Mouse (Mus musculus): ENCODE measurements around the gene Tat. TPM values are rescaled to one million over a fixed set of nuclear protein-coding genes. Genes with fewer than 3 reads are reported as not detected.

The Tat gene
- 0.05 TPM in 1 of 2 replicates, not detected in the other for polyA plus RNA-seq (2012; rRNA removed)

DNA sequence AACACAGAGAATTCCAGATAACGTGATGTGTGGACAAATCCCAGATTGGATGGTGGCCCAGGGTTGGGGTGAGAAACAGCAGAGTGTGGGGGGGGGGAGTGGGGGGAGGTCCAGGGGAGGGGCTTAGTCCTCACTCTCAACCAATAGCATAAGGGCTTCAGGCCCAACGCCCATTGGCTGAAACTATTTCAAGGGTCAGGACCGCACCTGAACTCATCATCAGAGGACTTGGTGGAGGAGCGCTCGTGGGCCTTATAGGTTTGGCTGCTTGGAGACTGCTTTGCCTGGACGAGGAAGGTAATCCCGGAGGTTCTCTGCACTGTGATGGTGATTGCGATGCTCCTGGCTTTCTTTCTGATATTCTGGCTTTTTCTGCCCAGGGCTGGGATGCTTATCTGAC lies at the start of gene Tat:
Gene Tat (plus strand): TSS at position 214 of the 400 bp plus-strand sequence.
- Histone ChIP-seq H3K4me1 (ENCODE audit: control insufficient read depth, insufficient read depth, low read length) (no peaks in the 10 kb centered on the region), H3K27ac (ENCODE audit: control insufficient read depth, insufficient read depth, low read depth, low read length) (no peak within 1 kb of the TSS), H3K4me3 (ENCODE audit: control insufficient read depth, low read depth, low read length) (no peak within 1 kb of the TSS), H3K36me3 (ENCODE audit: control insufficient read depth, insufficient read depth, low read length) (no peaks in the 10 kb centered on the region), H3K27me3 (ENCODE audit: control insufficient read depth, insufficient read depth, low read length) (no peaks in the 10 kb centered on the region)
- TF ChIP-seq CTCF (IDR thresholded peaks at IDR 0.05; ENCODE audit: control insufficient read depth, insufficient read depth, insufficient replicate concordance, low read depth, low read length) = no peak
- no peak for TF ChIP-seq POLR2A (IDR thresholded peaks at IDR 0.05; ENCODE audit: control insufficient read depth, low read depth, low read length)

- TF ChIP-seq POLR2A (IDR thresholded peaks at IDR 0.05; ENCODE audit: control insufficient read depth, low read depth, low read length) = no peak
- no peak for TF ChIP-seq CTCF (IDR thresholded peaks at IDR 0.05; ENCODE audit: control insufficient read depth, insufficient read depth, insufficient replicate concordance, low read depth, low read length)
- no peak overlapping the region for H3K27ac ChIP-seq (ENCODE audit: control insufficient read depth, insufficient read depth, low read depth, low read length)
- no peaks in the 10 kb centered on the region for H3K27me3 ChIP-seq (ENCODE audit: control insufficient read depth, insufficient read depth, low read length)
- H3K36me3 ChIP-seq (ENCODE audit: control insufficient read depth, insufficient read depth, low read length) = no peaks in the 10 kb centered on the region
- H3K4me3 ChIP-seq (ENCODE audit: control insufficient read depth, low read depth, low read length) = no peak overlapping the region
- H3K4me1 ChIP-seq (ENCODE audit: control insufficient read depth, insufficient read depth, low read length) = peaks cover 4% of the 10 kb centered on the region; the same call in 1 of the 2 replicates
Measured at GRCm38 (mm10) chr8:109941606-109942360, 48.5 kb upstream of the Tat start.

DNA sequence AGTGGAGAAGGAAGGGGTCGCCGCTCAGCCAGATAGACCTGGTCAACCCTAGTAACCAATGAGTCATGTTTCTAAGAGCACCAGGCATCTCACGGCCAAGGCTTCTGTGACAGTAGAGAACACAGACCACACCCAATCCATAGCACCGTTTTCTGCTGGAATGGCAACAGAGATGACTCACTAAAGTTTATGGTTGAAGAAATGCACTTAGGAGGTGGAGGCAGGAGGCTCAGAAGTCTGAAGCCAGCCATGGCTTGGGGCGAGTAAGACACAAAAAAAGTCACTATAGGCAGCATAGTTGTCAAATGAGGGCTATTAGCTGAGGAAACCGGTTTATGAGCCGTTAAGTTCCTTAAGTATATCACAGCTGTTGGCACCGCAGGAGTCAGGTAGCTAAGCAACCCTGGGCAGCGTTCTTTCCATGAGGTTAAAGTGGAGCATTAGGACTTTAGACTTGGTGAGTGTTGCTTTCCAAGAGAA lies 45.0 kb upstream of the Tat start:
- Histone ChIP-seq H3K27ac (ENCODE audit: control insufficient read depth, insufficient read depth, low read depth, low read length) (no peak overlapping the region), H3K36me3 (ENCODE audit: control insufficient read depth, insufficient read depth, low read length) (no peaks in the 10 kb centered on the region), H3K27me3 (ENCODE audit: control insufficient read depth, insufficient read depth, low read length) (no peaks in the 10 kb centered on the region; the same call in 1 of the 2 replicates), H3K4me3 (ENCODE audit: control insufficient read depth, low read depth, low read length) (no peak overlapping the region), H3K4me1 (ENCODE audit: control insufficient read depth, insufficient read depth, low read length) (peaks cover 10% of the 10 kb centered on the region)
- TF ChIP-seq POLR2A (IDR thresholded peaks at IDR 0.05; ENCODE audit: control insufficient read depth, low read depth, low read length) (no peak), CTCF (IDR thresholded peaks at IDR 0.05; ENCODE audit: control insufficient read depth, insufficient read depth, insufficient replicate concordance, low read depth, low read length) (no peak)

DNA sequence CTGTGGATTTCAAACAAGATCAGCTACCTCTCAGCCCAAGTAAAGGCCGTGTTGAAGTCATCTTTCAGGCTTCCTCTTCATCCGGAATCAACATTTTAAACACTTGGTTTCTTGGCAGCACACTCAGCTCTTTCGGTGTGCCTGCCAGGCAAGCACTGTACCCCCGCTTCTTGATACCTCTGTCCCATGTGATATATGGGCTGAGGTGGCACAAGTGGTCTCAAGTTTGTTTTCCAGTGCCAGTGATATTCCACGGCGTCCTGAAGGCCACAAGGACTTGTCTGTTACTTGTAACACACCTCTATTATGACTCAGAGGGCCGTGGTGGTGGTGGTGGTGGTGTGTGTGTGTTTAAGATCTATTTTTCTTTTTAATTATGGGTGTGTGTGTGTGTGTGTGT lies 44.5 kb upstream of the Tat start:
- no peak for TF ChIP-seq CTCF (IDR thresholded peaks at IDR 0.05; ENCODE audit: control insufficient read depth, insufficient read depth, insufficient replicate concordance, low read depth, low read length)
- no peak for TF ChIP-seq POLR2A (IDR thresholded peaks at IDR 0.05; ENCODE audit: control insufficient read depth, low read depth, low read length)
- Histone ChIP-seq H3K36me3 (ENCODE audit: control insufficient read depth, insufficient read depth, low read length) (no peaks in the 10 kb centered on the region), H3K4me1 (ENCODE audit: control insufficient read depth, insufficient read depth, low read length) (peaks cover 10% of the 10 kb centered on the region), H3K27me3 (ENCODE audit: control insufficient read depth, insufficient read depth, low read length) (no peaks in the 10 kb centered on the region; the same call in 1 of the 2 replicates), H3K4me3 (ENCODE audit: control insufficient read depth, low read depth, low read length) (no peak overlapping the region), H3K27ac (ENCODE audit: control insufficient read depth, insufficient read depth, low read depth, low read length) (no peak overlapping the region)

DNA sequence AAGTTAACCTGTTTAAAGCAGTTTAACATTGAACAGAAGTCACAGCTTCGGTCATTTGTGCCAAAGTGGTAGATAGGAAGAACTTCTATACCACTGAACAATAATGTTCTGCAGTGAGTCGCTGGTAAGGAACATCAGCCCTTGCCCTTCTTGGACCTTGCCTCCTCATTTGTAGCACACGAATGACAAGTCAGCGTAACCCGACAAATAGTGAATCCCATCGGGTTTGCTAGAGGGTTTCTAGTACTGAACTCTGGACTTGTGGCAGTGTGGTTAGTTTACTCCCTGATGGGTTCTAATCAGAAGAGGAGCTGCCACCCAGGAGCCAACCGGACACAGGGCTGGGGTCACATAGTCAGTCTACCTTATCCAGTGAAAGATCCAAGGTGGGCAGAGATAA lies 44.0 kb upstream of the Tat start:
- peaks cover 10% of the 10 kb centered on the region for H3K4me1 ChIP-seq (ENCODE audit: control insufficient read depth, insufficient read depth, low read length)
- no peak overlapping the region for H3K27ac ChIP-seq (ENCODE audit: control insufficient read depth, insufficient read depth, low read depth, low read length)
- no peaks in the 10 kb centered on the region for H3K36me3 ChIP-seq (ENCODE audit: control insufficient read depth, insufficient read depth, low read length)
- TF ChIP-seq CTCF (IDR thresholded peaks at IDR 0.05; ENCODE audit: control insufficient read depth, insufficient read depth, insufficient replicate concordance, low read depth, low read length) (no peak), POLR2A (IDR thresholded peaks at IDR 0.05; ENCODE audit: control insufficient read depth, low read depth, low read length) (no peak)
- H3K4me3 ChIP-seq (ENCODE audit: control insufficient read depth, low read depth, low read length) = no peak overlapping the region
- no peaks in the 10 kb centered on the region; the same call in 1 of the 2 replicates for H3K27me3 ChIP-seq (ENCODE audit: control insufficient read depth, insufficient read depth, low read length)

- Histone ChIP-seq H3K36me3 (ENCODE audit: control insufficient read depth, insufficient read depth, low read length) (no peaks in the 10 kb centered on the region), H3K4me1 (ENCODE audit: control insufficient read depth, insufficient read depth, low read length) (peaks cover 8% of the 10 kb centered on the region), H3K4me3 (ENCODE audit: control insufficient read depth, low read depth, low read length) (peak overlapping the region; percentile 36), H3K27ac (ENCODE audit: control insufficient read depth, insufficient read depth, low read depth, low read length) (no peak overlapping the region), H3K27me3 (ENCODE audit: control insufficient read depth, insufficient read depth, low read length) (no peaks in the 10 kb centered on the region; the same call in 1 of the 2 replicates)
- TF ChIP-seq CTCF (IDR thresholded peaks at IDR 0.05; ENCODE audit: control insufficient read depth, insufficient read depth, insufficient replicate concordance, low read depth, low read length) = peak; percentile 86; the same call in 1 of the 2 replicates
- TF ChIP-seq POLR2A (IDR thresholded peaks at IDR 0.05; ENCODE audit: control insufficient read depth, low read depth, low read length) = no peak
Measured at GRCm38 (mm10) chr8:109947447-109948284, 42.6 kb upstream of the Tat start.

DNA sequence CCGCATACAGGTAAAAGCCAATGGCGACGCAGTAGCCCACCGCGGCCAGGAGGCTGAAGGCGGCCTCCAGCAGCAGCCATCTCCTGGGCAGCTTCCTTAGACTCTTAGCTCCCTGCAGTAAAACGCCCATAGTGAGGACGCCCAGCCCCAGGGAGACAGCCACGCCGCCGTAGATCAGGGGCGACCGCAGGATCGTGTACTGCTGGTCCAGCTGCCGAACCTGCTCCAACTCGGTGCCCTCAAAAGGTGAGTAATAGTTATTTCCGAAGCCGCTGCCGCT lies 42.0 kb upstream of the Tat start:
- H3K27ac ChIP-seq (ENCODE audit: control insufficient read depth, insufficient read depth, low read depth, low read length) = no peak overlapping the region
- H3K27me3 ChIP-seq (ENCODE audit: control insufficient read depth, insufficient read depth, low read length) = no peaks in the 10 kb centered on the region; the same call in 1 of the 2 replicates
- H3K4me3 ChIP-seq (ENCODE audit: control insufficient read depth, low read depth, low read length) = peak overlapping the region; percentile 30

More for the DNA sequence above, 42.0 kb upstream of the Tat start:
- Histone ChIP-seq H3K4me1 (ENCODE audit: control insufficient read depth, insufficient read depth, low read length) (peaks cover 7% of the 10 kb centered on the region), H3K36me3 (ENCODE audit: control insufficient read depth, insufficient read depth, low read length) (no peaks in the 10 kb centered on the region)
- TF ChIP-seq POLR2A (IDR thresholded peaks at IDR 0.05; ENCODE audit: control insufficient read depth, low read depth, low read length) (no peak), CTCF (IDR thresholded peaks at IDR 0.05; ENCODE audit: control insufficient read depth, insufficient read depth, insufficient replicate concordance, low read depth, low read length) (no peak)

Data from testis, adult 2 months (tissue).